Mouse (Mus musculus) cortical plate, adult 2 months (tissue): Measurements from ENCODE around the gene Stk39. TPM values are rescaled to one million over a fixed set of nuclear protein-coding genes. Genes with fewer than 3 reads are reported as not detected.
"Not testable (repeated sequence)": the region's sequence is repeated elsewhere in the genome, so short reads cannot be mapped to it uniquely, and the experiment has no call there.

Experiments used
- H3K27ac ChIP-seq: fragments of 200-500 bp; 2 replicates; pipeline ENCODE4 v1.5.1; 2012; ENCODE audit warnings: low read length, control low read depth, inconsistent platforms; ENCODE audit not compliant: insufficient read depth
- H3K4me1 ChIP-seq: fragments of 200-500 bp; 2 replicates; pipeline ENCODE4 v1.6.1; 2011; ENCODE audit warnings: low read length; ENCODE audit not compliant: control insufficient read depth, insufficient read depth
- H3K4me3 ChIP-seq: fragments of 200-500 bp; 2 replicates; pipeline ENCODE4 v1.5.1; 2011; ENCODE audit warnings: mild to moderate bottlenecking, low read length, control low read depth; ENCODE audit not compliant: insufficient read depth
- CTCF ChIP-seq: fragments of 200-500 bp; IDR thresholded peaks from 2 replicates; pipeline ENCODE4 v1.5.1; 2011; ENCODE audit warnings: mild to moderate bottlenecking, control low read depth, low read length; ENCODE audit not compliant: insufficient read depth; ENCODE audit errors: extremely low read depth
- POLR2A ChIP-seq: fragments of 200-500 bp; IDR thresholded peaks from 2 replicates; pipeline ENCODE4 v1.6.1; 2011; ENCODE audit warnings: mild to moderate bottlenecking, low read length, control low read depth; ENCODE audit not compliant: insufficient read depth; ENCODE audit errors: extremely low read depth
- polyA plus RNA-seq: library from polyadenylated mRNA; depleted of rRNA; stranded (reverse); fragments of >200 nt; gene quantifications from 2 replicates; pipeline ENCODE4 v1.2.3, GENCODE M21; 2012

Stk39 gene
- polyA plus RNA-seq, 1 experiment: 32.7 TPM

DNA sequence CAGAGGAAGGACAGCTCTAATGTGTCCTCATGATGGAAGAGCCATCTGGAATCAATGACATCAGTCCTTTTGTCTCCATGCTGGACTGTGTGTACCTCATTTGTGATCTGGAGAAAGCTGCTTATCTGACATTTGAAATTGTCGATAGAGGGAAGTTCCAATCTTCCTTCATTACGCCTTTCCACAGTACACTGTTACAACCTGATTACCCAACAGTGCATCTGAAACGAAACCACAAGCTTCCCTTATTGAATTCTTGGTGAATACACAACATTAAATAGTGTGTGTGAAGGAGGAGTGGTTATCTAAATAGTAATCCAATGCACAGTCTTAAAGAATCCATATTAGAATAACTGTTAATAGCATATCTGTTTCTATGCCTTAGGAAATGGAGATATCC lies 230.0 kb downstream of the Stk39 start:
- TF ChIP-seq CTCF: no peak
- TF ChIP-seq POLR2A: no peak
- Histone ChIP-seq H3K27ac (no peak overlapping the region), H3K4me1 (peaks cover 1% of the 10 kb centered on the region), H3K4me3 (no peak overlapping the region)

DNA sequence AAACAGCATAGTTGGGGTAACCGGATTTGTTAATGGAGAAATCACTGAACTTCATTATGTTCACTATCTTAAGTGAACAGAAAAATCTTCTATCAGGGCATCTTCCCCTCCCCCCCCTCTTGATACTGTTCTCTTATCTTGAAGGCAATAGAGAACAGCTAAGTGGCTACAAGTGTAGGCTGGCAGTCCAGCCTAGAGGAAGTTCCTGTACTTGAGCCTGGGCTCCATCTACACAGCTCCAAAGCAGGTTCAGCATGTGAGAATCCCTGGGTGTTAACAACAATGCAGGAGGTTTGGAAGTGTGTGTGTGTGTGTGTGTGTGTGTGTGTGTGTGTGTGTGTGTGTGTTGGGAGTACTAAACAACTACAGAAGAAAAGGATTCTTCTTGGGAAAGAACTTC lies 230.4 kb downstream of the Stk39 start:
- Histone ChIP-seq H3K27ac (no peak overlapping the region), H3K4me1 (peaks cover 1% of the 10 kb centered on the region), H3K4me3 (no peak overlapping the region)
- no peak for TF ChIP-seq POLR2A

DNA sequence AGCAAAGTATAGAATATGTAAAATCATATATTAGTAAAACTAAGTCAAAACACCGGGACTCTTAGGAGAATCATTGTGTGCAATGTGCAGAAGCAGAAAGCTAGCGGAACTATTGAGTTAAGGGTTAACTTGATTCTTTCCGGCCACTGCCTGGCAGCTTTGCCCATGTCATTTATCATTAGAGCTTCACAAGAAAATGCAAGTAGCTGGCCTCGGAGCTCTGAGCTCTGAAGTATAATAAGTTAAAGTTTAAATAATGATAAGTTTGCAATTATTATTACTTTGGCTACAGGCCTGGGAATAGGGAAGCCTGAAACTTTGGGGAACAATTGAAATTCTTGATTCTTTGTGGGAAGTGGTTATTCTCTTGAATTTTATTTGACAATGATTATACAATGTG lies 232.7 kb downstream of the Stk39 start:
- not testable (repeated sequence) for H3K4me1 ChIP-seq, H3K4me3 ChIP-seq, H3K27ac ChIP-seq

DNA sequence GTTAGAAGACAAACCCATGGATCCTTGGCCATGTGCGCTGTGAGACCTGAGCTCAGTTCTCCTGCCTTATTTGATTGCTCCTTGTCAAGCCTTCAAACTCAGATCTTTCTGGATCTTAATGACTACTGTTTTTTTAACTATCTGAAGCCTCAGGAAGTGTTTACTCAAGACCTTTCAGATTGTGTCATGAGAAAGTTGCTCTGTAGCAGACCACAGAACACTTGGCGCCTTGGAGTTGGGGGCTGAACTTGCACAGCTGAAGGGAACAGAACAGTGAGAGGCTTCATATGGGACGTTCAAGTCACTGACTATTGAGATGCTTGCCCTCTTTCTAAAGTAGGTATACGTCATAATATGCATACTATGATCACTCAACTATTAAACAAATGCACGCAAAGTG lies 239.1 kb downstream of the Stk39 start:
- Histone ChIP-seq H3K4me1 (no peaks in the 10 kb centered on the region), H3K27ac (no peak overlapping the region), H3K4me3 (no peak overlapping the region)
- TF ChIP-seq CTCF (no peak), POLR2A (no peak)

DNA sequence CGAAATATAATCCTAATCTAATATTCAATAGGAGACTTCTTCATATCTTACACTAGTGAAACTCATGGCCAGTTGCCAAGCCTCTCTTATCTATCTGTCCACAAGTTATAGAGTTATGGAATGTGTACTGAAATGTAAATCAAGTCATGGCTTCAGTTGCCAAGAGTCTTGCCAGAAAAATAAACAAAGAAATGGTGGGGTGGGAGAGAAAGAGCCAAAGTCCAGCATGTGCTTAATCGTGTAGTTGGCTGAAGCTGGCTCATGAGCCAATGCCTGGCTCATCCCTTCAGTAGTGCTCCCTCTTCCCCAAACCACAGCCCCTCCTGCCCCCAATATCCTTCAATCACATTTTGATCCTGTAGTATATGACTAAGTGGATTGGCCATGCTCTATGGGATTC lies 242.2 kb downstream of the Stk39 start:
- H3K27ac ChIP-seq: no peak overlapping the region
- H3K4me3 ChIP-seq: no peak overlapping the region
- H3K4me1 ChIP-seq: no peaks in the 10 kb centered on the region
- no peak for TF ChIP-seq CTCF
- TF ChIP-seq POLR2A: no peak

DNA sequence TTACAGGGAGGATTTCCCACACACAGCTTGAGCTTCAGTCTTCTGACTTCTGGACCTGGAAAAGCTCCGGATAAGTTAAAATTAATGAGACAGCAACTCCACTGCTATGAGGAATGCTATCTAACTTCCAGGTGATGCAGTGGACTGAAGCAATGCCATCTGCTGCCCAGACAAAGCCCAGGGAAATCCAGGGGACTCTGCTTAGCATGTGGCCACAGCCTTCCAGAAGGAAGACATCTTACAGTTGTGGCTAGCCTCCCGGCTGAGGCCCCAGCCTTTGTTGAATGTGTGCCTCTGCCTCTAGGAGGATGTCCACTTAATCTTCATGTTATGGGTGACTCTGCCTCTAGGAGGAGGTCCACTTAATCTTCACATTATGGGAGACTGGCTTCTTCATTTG lies 243.0 kb downstream of the Stk39 start:
- Histone ChIP-seq H3K27ac (no peak overlapping the region), H3K4me3 (no peak overlapping the region), H3K4me1 (no peaks in the 10 kb centered on the region)
- TF ChIP-seq CTCF (no peak), POLR2A (no peak)

DNA sequence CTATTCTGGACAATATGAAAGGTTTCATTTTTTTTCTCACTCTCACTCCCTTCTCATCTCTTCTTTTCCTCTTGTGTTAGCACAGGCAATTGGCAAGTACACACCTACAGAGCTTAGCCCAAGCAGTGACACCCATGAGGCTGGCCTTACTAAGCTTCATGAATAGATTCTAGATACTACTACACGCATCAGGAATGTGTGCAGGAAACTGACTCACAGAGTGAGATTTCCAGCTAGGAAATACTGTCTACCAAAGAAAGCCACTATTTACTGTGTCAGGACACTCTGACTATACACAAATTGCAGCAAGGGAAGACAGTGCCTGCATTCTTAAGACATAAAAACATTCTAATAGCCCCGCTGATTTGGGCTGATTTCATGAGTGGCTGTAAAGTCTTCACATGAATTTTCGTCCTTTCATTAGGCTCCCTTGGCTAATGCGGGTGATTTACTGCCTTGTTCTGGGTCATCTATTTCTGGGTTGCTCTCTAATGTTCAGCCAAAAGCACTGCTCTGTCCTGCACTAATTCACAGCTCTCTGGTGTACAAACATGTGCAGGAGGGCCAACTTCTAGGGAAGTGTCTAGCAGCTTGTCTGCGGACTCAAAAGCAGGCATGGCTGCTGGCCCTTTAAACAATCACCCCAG lies 249.7 kb downstream of the Stk39 start:
- Histone ChIP-seq H3K4me1 (no peaks in the 10 kb centered on the region; the same call in 1 of the 2 replicates), H3K4me3 (no peak overlapping the region), H3K27ac (no peak overlapping the region)
- TF ChIP-seq CTCF: no peak
- TF ChIP-seq POLR2A: no peak

DNA sequence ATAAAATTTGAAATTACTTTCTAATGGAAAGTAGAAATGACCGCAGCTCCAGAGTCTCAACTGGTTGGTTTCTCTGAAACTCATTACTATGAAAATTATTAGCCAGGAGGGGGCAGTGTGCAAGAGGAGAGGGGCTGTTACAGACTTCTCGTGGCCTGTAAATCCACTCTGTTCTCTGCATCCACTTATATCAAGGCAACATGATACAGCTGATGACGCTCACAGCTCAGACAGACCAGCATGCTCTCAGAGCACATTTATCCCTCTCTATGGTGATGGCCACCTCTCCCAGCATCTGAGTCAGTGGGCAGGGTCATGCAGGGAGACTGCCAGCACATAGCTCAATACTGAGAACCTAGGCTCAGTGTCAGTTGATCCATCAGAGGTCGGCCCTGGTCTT lies 250.8 kb downstream of the Stk39 start:
- H3K4me3 ChIP-seq: no peak overlapping the region
- no peak overlapping the region for H3K27ac ChIP-seq
- no peaks in the 10 kb centered on the region; the same call in 1 of the 2 replicates for H3K4me1 ChIP-seq
- TF ChIP-seq CTCF: no peak
- TF ChIP-seq POLR2A: no peak

DNA sequence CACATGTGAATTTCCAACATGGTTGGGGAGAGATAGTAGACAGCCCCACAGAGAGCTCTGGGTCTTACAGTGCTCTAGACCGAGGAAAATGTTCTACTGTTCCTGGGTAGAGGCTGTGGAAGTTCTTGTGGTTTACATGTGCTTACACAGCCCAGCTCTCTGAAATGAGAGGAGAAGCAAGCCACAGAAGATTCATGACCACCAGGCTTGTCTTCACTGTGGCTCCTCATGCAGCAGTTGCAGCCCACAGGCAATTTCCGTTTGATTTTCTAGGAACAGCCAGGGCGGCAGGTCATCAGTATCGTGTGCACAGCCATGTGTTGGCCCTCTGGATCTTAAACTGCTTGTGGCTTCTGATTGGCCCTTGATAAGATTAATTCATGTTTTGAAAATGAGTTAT lies 252.2 kb downstream of the Stk39 start:
- TF ChIP-seq CTCF: no peak
- TF ChIP-seq POLR2A: no peak
- Histone ChIP-seq H3K4me1 (no peaks in the 10 kb centered on the region; the same call in 1 of the 2 replicates), H3K4me3 (no peak overlapping the region)

DNA sequence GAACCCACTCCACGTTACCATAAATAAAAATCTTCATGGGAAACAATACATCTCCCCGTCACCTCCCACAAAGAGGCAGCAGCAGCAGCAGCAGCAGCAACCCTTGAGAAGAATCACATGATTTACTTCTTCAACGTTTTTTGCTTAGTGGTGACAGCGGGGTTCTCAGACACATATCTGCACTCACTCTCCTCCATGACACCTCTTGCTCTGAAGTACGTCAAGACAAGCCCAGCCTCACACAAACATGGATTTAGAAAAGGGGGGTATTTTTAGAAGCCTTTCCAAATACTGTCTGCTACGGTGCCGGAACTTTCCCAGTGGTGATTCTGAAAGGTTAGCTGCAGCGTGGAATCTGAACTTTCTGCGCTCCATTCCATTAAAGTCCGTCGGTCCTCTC lies 256.9 kb downstream of the Stk39 start:
- no peak overlapping the region for H3K4me3 ChIP-seq
- no peaks in the 10 kb centered on the region for H3K4me1 ChIP-seq
- TF ChIP-seq CTCF (no peak), POLR2A (no peak)
- no peak overlapping the region for H3K27ac ChIP-seq

More for the DNA sequence above, 252.2 kb downstream of the Stk39 start:
- H3K27ac ChIP-seq: no peak overlapping the region
